Mouse (Mus musculus) left cerebral cortex, postnatal 14 days (tissue): ENCODE results near the gene Shd. TPM values are rescaled to one million over a fixed set of nuclear protein-coding genes. Genes with fewer than 3 reads are reported as not detected.

Experiments used
- DNase-seq, 2 experiments: peaks; one replicate each; pipeline ENCODE4 v3.0.0; 2021 to 2022; ENCODE audit warnings: low spot score in 2 of 2, mixed read lengths in 1 of 2
- intact Hi-C: fragments of 180-260 bp; cut with DNase I; formaldehyde crosslinking; loops from one replicate; pipeline ENCODE4 v1.15.1; 2025
- total RNA-seq, 2 experiments: library from RNA; stranded (reverse); gene quantifications; 2 replicates each; pipeline ENCODE4 v1.2.3; 2021

Gene Shd
- total RNA-seq, 2 experiments from 2014 or later: 34.3 to 39.5 TPM

GRCm38 (mm10) chr17:56020400-56021084 lies 50.3 kb downstream of the Shd start:
- intact Hi-C loops: no loop called here
- DNase-seq: no peak

DNA sequence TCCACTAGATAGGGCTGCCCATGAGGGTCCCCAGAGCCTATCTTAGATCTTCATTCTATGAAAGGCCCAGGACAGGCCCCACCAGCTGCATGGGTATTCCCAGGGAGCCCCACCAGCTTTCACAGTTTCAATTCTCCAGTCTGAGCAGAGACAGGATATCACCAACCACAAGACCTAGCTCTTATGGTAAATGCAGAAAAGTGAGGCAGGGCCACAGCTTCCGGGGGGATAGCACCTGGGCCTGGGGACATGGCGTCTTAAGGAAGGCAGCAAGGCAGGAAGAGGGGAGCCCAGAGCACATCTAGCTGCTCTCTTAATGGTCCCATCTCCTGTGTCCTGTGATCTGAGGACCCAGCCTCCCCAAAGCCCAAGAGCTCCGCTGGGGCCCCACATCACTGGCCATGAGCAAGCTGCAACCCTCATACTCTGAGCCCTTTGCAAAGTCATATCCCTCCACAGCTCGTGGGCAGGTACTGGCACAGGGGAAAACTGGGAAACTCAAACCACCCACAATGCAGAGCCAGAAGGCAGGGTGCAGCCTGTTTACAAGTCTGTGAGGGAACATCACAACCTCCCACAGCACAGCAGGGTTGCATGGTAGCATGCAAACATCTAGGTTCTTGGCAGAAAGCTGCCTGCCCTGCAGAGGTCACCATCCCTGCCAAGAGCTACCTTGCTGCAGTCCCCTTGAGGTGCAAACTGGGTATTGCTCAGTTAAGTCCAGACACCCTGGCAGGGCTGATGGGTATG lies 51.1 kb downstream of the Shd start:
- intact Hi-C loops: no loop called here

DNA sequence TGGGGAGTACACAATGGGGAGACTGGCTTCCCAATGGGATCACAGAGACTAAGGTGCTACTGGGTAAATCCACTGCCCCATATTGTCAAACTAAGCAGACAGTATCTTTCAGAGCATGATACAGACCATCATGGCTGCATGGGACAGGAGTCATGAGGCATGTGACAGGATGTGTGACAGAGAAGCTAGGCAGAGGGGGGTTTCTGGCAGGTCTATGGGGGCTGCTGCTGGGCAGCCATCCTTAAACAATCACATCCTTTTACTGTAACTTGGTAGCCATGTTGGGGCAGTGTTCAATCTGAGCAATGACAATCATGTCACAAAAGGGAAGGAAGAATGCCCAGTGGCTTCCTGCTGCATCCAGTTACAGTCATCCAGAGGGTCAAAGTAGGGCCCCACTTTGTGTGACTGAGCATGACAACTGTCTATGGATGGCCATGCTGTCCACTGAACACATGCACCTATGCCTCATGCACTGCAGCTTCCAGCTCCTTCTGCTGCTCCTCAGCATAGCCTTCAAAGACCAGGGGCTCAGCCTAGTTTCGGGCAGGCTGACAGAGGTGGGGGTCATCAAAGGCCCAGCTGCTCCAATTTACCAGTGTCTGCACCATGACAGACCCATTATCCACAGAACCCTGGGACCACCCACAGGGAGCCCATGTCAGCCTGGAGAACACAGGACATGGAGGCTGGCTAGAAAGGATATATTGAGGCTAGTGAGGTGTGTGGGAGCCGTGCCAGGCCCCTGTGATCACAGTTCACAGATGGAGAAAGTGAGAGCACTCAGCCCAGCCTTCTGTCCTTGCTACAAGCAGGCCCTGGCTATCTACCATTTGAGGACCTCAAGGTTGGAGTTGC lies 52.1 kb downstream of the Shd start:
- DNase-seq: no peak
- intact Hi-C loops: no loop called here

More for the DNA sequence above, 51.1 kb downstream of the Shd start:
- peak; percentile 63 to 71 for DNase-seq

- DNase-seq: no peak
- intact Hi-C loops: no loop called here
Measured at GRCm38 (mm10) chr17:56022989-56023290, 52.7 kb downstream of the Shd start.

DNA sequence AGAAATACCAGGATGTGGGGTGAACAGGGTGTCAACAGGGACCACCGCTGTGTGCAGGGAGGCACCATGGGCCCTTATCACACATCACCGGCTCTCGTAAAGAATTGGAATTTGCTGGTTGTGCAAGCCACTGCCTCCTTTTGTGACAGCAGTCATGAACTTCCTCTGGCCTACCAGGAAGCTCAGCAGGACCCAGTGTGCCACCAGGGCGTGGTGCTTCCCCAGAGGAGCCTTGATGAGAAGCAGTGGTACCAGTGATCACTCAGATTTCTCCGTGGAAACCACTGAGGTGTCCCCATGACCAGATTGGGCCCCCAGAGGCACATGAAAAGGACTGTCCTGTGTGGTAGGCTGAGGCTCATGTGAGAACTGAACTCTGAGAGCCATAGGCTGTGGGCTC lies 53.1 kb downstream of the Shd start:
- no peak for DNase-seq
- intact Hi-C loops: no loop called here

- intact Hi-C loops: no loop called here
- DNase-seq: no peak
Measured at GRCm38 (mm10) chr17:56024476-56024875, 54.2 kb downstream of the Shd start.

DNA sequence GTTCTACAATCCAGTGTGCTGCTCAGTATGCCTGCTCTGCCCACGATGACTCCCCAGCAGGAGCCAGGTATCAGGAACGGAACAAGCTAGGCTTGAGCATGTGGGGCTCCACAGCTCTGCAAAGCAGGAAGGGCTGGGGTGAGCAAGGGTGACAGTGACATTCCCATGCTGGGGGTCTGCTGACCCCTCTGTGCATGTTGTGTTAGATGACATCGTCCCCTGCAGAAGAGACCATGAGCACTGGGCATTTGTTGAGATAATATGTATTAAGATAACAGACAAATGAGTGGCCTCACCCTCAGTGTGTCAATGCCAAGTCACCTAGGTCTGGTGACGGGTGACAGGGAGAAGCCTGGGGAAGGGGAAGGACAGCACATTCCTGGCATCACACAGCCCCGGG lies 54.7 kb downstream of the Shd start:
- intact Hi-C loops: no loop called here
- DNase-seq: no peak

Other genes with a start within 250 kb of the Shd start
- not detected for gene Adgre4, start 220.5 kb upstream of the Shd start, total RNA-seq
- gene Zfp119a, start 91.5 kb upstream of the Shd start, total RNA-seq: 1 to 10 TPM; 6.7 to 9.1 TPM
- 1 to 10 TPM; 6.1 TPM for gene Zfp959, start 78.4 kb upstream of the Shd start, total RNA-seq
- 1 to 10 TPM; 2.9 to 3.6 TPM for gene Zfp119b, start 21.0 kb upstream of the Shd start, total RNA-seq
- gene Ebi3, start 17.8 kb upstream of the Shd start, total RNA-seq: 1 to 10 TPM; 2.0 to 3.3 TPM
- 10 to 100 TPM; 14.2 to 15.0 TPM for gene Yju2, start 11.4 kb upstream of the Shd start, total RNA-seq
- gene Fsd1, start 16.0 kb downstream of the Shd start, total RNA-seq: 10 to 100 TPM; 89.9 to 97.3 TPM
- gene Stap2, start 35.1 kb downstream of the Shd start, total RNA-seq: 1 to 10 TPM; 4.4 to 4.7 TPM
- gene Mpnd, start 35.2 kb downstream of the Shd start, total RNA-seq: 100 to 1,000 TPM; 102 to 120 TPM
- 10 to 100 TPM; 51.4 to 57.8 TPM for gene Sh3gl1, start 66.2 kb downstream of the Shd start, total RNA-seq
- 1 to 10 TPM; 2.5 to 4.0 TPM for gene Chaf1a, start 70.0 kb downstream of the Shd start, total RNA-seq
- 10 to 100 TPM; 74.4 to 89.6 TPM for gene Ubxn6, start 104.6 kb downstream of the Shd start, total RNA-seq
- gene Hdgfl2, start 109.2 kb downstream of the Shd start, total RNA-seq: 10 to 100 TPM; 97.6 to 97.9 TPM
- 1 to 10 TPM in 1 of 2 experiments, under 1 TPM in 1; 0.36 to 1.1 TPM for gene Plin4, start 139.3 kb downstream of the Shd start, total RNA-seq
- 1 to 10 TPM in 1 of 2 experiments, under 1 TPM in 1; 0.46 to 1.1 TPM for gene Plin5, start 147.1 kb downstream of the Shd start, total RNA-seq
- 1 to 10 TPM; 1.2 to 2.8 TPM for gene Lrg1, start 151.5 kb downstream of the Shd start, total RNA-seq
- gene Sema6b, start 169.9 kb downstream of the Shd start, total RNA-seq: 100 to 1,000 TPM; 135 to 144 TPM
- gene Tnfaip8l1, start 192.0 kb downstream of the Shd start, total RNA-seq: 1 to 10 TPM; 8.3 to 9.8 TPM
- 10 to 100 TPM; 47.2 to 48.0 TPM for gene Mydgf, start 213.5 kb downstream of the Shd start, total RNA-seq
- 10 to 100 TPM; 50.5 to 57.1 TPM for gene Dpp9, start 248.4 kb downstream of the Shd start, total RNA-seq